Mouse (Mus musculus) fibroblast of lung, adult 2 months (primary cell): ENCODE measurements around the gene Angptl6.
"Not testable (repeated sequence)": the region's sequence is repeated elsewhere in the genome, so short reads cannot be mapped to it uniquely, and the experiment has no call there.

Experiments
- DNase-seq: peaks from one replicate; pipeline ENCODE4 v3.0.0-alpha.2; 2011; ENCODE audit warnings: low read depth

The Angptl6 gene

GRCm38 (mm10) chr9:20837184-20837947 lies 42.2 kb downstream of the Angptl6 start:
- no peak for DNase-seq

DNA sequence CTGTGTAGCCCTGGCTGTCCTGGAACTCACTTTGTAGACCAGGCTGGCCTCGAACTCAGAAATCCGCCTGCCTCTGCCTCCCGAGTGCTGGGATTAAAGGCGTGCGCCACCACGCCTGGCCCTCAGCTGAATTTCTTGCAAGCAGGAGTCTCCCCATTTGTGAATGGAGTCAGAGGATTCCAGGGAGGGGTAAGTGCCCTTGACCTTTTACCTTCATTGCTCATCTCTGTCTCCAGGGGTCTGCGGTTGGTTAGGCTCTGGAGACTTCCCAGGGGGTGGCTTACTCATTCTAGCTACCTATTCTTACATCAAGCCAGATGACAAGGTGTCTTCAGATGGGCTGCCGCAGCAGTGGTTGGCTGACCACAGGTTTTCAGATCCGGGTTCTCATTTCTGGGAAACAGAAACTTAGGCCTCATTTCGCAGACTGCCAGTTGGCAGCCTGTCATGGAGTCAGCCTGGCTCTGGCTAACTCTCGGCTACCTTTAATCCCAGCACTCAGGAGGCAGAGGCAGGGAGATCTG lies 44.0 kb downstream of the Angptl6 start:
- not testable (repeated sequence) for DNase-seq

- DNase-seq = no peak
These were observed 44.6 kb downstream of the Angptl6 start for GRCm38 (mm10) chr9:20834881-20835280.

DNA sequence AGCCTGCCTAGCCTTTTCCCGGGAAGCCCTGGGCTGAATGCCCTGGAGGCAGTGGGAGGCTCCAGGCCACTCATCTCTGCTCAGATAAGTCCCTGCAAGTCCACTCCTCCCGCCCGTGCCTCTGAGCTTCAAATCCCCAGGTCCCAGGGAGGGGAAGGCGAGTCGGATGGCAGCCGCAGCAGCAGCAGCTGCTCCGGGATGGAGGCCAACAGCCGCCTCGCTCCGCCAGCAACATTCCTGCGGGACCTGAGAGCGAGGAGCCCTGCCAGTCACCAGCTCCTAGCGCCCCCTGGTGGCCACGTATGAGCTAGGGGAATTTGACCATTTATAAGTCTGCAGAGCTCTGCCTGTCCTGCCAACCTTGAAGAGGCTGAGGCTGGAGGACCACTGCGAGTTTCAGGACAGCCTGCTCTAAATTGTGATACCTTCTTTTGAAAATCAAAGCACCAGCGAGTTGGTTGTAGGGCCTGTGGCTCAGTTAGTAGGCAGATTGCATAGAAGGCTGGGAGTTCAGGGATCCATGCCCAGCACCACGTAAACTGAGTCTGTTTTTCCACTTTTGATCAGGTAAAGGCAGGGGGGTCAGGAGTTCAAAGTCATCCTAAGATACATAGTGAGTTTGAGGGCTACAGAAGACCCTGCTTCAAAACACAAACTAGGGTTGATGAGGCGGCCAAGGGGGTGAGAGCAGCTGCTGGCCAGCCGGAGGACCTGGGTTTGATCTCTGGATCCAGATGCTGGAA lies 48.5 kb downstream of the Angptl6 start:
- DNase-seq = peak; percentile 97

- DNase-seq = no peak
These were observed 51.4 kb downstream of the Angptl6 start for GRCm38 (mm10) chr9:20828127-20828526.

DNA sequence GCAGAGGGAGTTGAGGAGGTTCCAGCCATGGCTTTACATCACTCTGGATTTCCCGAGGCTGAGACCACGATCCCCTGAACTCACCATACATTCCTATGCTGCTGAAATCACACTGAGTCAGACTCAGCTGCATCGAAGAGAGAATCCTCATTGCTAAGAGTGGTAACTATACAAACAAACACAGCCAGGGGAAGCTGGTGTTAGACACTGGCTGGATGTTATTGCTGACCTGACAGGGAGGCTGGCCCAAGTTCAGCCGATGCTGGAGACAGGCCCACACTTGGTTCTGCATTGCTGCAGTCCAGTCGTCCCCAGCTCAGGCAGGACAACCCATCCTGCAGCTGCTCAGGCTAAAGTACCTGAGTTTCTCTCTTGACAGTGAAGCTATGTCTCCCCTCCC lies 53.7 kb downstream of the Angptl6 start:
- peak; percentile 71 for DNase-seq
